Mouse (Mus musculus): ENCODE results near the gene Odf3l2. TPM values are rescaled to one million over a fixed set of nuclear protein-coding genes. Genes with fewer than 3 reads are reported as not detected.
A peak's percentile ranks its signal among the peaks of the same experiment; 100 is the strongest.

Odf3l2 gene
- total RNA-seq, 2 experiments from 2014 or later: 55.1 to 58.1 TPM

DNA sequence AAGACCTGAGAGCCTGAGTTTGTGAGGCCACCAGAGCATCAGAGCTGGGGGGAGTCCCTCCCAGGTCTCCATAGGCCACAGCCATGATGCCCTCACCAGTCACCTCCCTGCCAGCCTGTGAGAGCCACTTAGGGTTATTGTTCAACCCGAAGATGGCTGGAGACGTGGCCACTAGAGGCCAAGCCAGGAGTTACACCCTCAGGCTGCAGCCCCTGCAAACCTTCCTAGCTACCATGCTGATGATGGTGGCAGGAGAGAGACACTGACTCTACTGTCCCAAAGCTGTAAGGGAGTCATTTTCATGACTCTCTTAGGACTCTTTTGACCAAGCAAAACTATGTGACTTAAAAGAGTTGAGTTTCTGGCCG, 26.5 kb upstream of the Odf3l2 start:
- DNase-seq: no peak
- intact Hi-C loops (cut with DNase I): no loop called here

DNA sequence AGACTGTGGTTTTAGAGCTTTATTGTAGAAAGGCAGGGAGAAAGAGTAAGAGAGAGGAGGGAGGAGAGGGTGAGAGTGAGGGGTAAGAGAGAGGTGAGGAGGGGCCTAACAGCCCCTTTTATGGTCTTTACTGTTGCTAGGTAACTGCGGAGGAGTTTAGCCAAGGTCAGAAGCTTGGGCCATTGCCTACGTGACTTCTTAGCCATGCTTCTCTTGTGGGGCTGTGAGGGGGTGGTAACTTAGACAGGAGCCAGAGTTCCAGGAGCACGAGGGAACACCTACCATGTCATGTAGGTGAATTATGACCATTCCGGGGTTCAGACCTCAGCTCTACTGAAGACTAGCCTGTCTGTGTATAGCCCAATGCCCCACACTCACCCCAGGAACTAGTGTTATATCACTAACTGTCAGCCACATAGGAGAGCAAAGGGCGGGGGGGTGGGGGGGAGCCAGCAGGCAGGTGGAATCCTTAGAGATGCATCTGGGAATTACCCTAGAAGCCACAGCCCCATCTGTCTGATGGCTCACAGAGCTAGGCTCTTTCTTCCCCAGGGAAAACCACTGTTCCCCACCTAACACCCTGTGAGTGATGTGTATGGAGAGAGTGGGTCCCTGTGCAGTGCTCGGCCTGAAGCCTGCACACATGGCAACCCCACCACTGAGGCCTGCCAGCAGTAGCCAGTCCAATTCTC, 26.0 kb upstream of the Odf3l2 start:
- intact Hi-C loops (cut with DNase I): no loop called here

DNA sequence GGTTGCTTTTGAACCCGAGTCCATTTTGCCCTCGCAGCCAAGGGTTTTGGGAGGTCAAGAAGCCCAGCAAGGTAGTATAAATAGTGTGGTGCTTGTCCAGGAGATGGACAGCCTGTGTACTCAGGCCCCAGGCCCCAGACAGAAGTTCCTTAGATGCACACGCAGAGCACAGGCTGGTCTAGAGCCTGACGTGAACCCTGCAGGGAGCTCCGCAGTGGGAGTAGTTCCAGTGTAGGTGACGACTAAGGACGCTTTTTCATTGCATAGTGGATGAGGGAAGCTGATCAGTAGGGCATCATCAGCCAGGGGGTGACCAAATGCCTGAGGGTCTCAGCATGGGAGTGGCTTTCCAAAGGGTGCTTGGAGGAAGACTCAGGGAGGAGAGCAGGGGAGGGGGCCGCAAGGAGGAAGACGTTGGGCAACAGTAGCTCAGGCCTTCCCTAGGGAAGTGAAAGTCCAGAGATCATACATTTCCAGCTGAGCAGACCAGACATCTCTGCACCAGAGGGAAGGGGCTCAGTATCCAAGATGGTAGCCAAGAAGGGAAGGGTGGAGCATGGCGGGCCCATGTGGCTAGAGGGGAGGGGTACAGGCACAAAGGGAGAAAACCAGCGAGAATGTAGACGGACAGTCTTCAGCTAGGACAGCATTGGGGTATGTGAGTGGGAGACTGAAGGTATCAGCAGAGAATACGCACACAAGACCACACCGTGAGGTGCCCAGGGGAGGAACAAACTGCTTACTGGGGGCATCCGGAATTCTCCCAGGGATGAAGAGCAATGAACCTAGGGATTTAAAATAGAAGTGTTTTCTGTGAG, 24.7 kb upstream of the Odf3l2 start:
- intact Hi-C loops (cut with DNase I): no loop called here
- no peak for DNase-seq

More for the DNA sequence above, 26.0 kb upstream of the Odf3l2 start:
- DNase-seq: no peak

DNA sequence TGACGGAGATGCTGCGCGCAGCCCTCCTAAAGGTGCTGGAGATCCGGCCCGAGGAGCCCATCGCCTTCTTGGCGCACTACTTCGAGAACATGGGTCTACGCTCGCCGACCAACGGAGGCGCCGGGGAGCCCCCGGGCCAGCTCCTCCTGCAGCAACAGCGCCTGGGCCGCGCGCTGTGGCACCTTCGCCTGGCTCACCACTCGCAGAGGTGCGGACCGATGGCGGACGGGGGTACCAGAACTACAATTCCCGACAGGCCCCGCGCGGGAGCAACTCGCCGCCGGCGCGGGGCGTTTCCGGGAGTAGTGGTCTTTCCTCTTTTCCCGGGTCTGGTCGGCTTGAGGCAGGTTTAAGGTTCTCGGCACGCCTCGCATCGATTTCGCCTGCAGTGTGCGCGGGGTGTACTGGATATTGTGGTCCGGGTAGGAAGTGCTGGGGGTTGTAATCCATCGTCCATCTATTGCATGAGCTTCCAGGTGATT, 24.1 kb upstream of the Odf3l2 start:
- intact Hi-C loops (cut with DNase I): no loop called here
- peak; percentile 55 to 70 for DNase-seq

DNA sequence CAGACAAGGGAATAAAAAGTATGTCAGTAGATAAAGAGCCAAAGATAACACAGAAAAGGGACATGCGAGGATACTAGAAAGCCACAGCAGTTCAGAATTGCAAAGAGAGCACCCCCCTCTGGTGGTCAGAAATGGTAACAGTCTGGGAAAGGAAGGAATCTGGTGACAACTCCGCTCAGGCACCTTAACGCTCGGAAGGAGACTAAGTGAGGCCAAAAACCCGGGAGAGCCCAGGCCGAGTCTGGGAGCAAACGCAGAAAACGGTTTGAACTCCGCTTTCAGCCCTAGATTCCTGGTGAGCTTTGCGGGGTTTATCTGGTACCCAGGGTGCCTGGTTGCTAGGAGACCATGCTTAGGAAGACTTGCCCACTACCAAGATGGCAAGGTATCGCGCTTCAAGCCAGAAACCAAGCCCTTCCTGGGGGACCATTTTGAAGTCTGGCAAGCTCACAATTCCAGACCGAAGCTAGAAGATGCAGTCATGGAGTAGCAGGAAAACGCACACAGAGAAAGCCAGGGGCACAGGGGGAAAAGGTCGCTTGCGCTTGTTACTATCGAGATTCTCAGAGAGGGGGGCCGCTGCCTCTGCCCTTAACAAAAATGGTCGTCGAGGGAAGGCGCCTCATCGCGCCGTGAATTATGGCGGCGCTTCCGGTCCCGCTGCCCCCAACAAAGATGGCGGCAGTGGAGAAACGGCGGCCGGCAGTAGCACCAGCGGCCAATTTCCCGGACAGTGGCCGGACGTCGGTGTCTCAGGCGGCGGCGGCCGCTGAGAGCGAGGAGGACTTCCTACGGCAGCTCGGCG, 23.4 kb upstream of the Odf3l2 start, which contains the start of gene Tpgs1:
Gene Tpgs1 (plus strand): TSS at position 599 of the 805 bp plus-strand sequence.
- peak; percentile 81 to 92 for DNase-seq
- intact Hi-C loops (cut with DNase I): loop anchor here (1.0 kb wide), 1 partner anchor 74 kb away; no protein-coding TSS in a partner anchor

DNA sequence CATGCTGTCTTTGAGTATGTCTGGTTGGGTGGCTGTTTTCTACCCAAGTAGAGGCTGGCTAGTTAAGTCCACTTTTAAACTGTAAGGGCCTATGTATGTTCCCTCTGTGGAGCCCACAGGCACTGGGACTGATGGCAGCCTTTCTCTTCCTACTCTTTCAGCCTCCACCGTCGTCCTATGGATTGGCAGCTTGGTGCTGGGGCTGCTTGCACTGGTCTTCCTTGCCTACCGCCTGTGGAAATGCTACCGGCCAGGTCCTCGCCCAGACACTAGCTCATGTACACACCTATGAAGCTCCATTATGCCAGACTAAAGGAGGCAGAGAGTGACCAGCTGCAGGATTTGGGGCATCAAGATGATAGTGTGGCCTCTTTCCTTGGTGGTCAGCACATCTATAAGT, 22.5 kb upstream of the Odf3l2 start:
- DNase-seq: no peak
- intact Hi-C loops (cut with DNase I): loop anchor here (1.0 kb wide), 1 partner anchor 73 kb away; no protein-coding TSS in a partner anchor

DNA sequence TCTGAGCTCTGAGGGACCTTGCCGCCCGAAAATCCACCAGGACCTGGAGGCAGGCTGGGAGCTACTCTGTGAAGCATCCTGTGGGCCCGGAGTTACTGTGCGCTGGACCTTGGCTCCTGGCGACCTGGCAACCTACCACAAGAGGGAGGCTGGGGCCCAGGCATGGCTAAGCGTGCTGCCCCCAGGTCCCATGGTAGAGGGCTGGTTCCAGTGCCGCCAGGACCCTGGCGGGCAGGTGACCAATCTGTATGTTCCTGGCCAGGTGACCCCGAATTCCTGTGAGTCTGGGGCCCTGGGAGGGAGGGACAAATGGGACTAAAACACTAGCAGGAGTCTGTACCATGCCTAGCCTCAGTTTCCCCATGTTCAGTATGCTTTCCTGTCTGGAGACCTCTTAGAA, 21.0 kb upstream of the Odf3l2 start:
- no peak for DNase-seq
- intact Hi-C loops (cut with DNase I): loop anchor here (1.0 kb wide), 1 partner anchor 75 kb away; no protein-coding TSS in a partner anchor

DNA sequence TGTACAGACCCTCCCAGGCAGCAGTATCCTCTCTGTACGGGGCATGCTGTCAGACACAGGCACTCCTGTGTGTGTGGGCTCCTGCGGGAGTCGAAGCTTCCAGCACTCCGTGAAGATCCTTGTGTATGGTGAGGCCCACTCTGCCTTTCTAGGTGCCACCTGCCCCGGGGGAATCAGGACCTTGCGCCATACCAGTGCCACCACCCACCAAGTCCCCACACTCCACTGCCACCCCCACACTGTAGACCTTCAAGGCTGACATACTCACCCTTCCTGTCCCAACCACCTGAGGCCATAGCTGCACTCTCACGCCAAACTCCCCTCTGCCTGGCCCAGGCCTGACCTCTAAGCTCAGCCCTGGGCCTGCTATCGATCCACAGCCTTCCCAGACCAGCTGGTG, 19.5 kb upstream of the Odf3l2 start:
- intact Hi-C loops (cut with DNase I): no loop called here

DNA sequence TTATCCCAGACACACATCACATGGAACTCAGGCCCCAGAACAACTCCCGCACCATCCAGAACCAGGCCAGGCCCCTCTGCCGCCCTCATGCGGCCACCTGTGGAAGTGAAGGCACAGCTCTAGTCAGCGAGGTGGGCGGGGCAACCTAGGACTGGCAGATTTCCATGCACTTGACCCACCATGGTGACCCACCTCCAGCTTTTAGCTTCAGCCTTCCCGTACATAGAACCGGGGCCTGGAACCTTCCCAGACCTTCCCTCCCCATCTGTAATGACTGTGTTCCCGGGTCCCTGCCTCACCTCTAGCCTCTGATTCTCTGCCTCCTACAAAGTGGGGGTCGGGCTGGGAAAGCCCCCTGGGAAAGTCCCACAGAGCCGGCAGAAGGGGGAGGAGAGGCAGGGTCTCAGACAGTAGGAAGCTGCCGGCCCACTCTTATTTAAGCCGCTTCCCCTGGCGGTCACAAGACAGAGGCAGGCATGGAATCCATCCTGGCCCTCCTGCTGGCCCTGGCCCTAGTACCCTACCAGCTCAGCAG, 18.7 kb upstream of the Odf3l2 start, which contains the start of gene Madcam1:
Gene Madcam1 (plus strand): TSS at position 429 of the 535 bp plus-strand sequence.
- intact Hi-C loops (cut with DNase I): no loop called here
- DNase-seq: peak in 1 of 2 experiments; percentile 56

More for the DNA sequence above, 19.5 kb upstream of the Odf3l2 start:
- DNase-seq: no peak

DNA sequence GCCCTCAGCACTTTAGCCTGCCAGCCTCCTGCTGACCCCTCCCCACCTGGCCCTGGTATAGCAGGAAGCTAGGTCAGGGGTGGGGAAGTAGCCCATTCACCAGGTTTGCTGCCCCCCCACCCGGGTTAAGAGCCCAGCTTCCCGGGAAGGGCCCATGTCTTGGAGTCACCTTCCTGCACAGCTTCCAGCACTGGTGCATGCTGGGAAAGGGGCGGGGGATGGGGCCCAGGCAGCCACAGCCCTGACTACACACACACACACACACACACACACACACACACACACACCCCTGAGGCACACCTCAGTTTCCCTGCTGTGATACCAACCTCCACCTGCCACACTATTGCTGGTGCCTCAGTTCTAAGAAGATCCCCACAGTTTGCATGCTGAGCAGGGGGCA, 16.3 kb upstream of the Odf3l2 start:
- intact Hi-C loops (cut with DNase I): no loop called here

DNA sequence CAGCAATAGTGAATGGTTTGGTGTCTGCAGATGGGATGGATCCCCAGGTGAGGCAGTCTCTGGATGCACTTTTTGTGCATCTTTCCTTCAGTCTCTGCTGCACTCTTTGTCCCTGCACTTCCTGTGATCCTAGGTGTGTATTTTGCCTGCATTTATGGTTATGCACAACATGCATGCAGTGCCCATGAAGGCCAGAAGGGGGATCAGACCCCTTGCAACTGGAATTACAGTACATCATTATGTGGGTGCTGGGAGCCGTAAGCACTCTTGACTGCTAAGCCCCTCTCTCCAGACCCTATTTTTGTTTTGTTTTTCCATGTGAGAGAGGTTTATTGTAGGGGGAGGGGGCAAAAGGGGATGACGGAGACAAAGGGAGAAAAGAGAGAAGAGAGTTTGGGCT, 14.8 kb upstream of the Odf3l2 start:
- no peak for DNase-seq
- intact Hi-C loops (cut with DNase I): no loop called here

More for the DNA sequence above, 16.3 kb upstream of the Odf3l2 start:
- no peak for DNase-seq

DNA sequence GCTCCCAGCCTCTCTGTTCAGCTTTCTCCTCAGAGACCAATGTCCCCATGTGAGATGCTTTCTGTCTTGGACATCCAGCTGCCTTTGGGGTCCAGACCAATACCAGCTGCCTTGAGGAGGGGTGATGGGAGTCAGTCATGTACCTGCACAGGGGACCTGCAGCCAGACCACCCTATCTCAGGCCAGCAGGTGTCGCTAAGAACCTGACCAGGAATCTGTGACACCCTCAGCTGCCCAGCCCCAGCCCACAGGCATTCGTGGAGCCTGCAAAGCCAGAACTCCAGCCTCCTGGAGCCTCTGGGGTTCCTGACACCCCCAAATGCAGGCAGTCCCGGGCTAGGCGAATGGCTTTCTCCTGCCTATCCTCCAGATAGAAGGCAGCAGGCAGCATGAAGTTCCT, 13.3 kb upstream of the Odf3l2 start:
- intact Hi-C loops (cut with DNase I): no loop called here
- no peak for DNase-seq

DNA sequence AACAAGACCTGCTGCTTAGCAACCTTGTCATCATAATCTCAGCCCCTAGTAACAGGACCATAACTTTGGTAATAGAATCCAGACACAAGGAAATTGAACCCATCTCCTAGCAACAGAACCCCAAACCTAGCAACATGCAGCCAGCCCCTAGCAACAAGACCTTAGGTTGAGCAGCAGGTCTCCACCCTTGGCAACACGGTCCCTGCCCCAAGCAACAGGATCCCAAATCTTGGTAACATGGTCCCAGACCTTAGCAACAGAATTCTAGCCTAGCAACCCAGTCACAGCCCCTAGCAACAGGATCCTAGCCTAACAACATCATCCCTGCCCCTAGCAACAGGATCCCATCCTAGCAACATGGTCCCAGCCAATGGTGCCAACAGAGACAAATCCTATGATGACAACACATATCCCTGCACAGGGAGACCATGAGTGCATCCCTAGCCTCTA, 9.4 kb upstream of the Odf3l2 start:
- no peak for DNase-seq
- intact Hi-C loops (cut with DNase I): no loop called here

DNA sequence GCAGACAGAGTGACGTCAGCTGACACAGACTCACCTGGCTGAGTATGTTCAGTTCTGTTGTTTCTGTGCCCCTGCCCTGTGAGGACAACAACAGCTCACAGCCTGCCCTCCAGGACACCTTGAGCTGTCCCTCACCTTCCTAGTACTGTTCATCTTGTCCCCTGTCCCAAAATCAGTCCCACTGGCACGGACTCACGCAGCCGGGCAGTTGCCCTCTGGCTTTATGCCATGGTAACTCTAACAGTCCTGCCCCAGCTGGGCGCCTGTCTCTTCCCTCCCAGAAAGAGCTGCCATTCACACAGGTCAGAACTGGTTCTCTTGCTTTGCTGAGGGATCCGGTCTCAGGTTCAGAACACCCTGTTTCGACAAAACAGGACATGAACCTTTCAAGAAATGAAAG, 7.3 kb upstream of the Odf3l2 start:
- intact Hi-C loops (cut with DNase I): no loop called here
- peak; percentile 34 to 45 for DNase-seq

DNA sequence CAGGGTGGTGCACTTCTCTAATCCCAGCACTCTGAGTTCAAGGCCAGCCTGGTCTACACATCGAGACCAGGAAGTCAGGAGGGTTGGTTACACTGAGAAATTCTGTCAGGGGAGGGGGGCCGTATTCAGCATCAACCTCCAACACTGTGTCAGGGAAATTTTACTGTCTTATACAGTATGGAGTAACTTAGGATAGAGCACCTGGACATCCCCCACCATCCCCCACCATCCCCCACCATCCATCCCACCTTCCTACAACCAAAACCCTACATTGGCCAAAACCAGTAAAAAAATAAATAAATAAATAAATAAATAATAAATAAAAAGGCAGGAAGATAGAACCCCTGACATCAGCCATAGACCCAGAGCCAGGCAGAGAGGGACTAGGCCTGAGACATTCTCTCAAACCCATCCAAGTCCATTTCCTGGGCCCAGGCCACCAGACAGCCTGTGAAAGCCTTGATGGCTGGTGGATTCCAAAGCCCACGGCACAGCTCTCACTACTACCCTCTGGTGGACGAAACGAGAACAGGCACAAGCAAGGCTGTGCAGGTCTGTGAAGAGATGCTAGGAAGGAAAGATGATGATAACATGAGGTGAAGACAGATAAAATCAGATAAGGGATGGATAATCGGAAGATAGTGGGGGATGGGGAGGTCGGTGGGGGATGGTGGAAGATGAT, 3.7 kb upstream of the Odf3l2 start:
- intact Hi-C loops (cut with DNase I): loop anchor here (2.0 kb wide), 1 partner anchor 50 kb away; no protein-coding TSS in a partner anchor
- peak; percentile 51 to 77 for DNase-seq

DNA sequence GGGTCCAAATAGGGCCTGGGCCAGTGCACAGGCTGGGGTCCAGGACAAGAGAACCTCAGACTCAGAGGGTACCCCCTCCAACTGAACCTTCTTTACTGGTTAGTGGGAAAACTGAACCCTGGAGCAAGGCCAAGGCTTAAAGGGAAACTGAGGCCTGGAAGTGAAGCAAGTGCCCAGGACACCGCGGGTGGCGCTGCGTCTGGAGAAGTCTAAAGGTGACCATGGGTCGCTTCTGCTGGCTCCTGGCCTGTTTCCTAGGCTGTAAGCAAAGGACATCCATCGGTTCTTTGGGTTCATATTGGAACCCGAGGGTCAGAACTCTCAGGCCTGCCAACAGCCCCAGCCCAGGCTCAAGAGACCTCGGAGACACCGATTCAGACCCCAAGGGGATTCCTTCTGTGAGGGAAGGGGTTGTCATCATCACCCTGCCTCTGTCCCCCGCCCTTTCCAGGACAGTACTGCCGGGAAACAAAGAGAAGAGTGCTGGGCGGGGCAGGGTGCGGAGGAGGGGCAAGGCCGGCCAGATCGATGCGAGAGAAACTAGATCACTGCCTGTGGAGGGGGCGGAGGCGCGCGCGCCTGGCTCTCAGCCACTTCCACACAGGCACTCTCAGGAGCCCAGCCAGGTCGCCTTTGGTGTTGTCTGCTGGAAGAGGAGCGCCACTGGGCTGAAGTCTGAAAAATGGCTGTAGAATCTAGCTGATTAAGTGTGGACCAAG, 6.9 kb downstream of the Odf3l2 start:
- peak; percentile 48 to 67 for DNase-seq
- intact Hi-C loops (cut with DNase I): no loop called here

DNA sequence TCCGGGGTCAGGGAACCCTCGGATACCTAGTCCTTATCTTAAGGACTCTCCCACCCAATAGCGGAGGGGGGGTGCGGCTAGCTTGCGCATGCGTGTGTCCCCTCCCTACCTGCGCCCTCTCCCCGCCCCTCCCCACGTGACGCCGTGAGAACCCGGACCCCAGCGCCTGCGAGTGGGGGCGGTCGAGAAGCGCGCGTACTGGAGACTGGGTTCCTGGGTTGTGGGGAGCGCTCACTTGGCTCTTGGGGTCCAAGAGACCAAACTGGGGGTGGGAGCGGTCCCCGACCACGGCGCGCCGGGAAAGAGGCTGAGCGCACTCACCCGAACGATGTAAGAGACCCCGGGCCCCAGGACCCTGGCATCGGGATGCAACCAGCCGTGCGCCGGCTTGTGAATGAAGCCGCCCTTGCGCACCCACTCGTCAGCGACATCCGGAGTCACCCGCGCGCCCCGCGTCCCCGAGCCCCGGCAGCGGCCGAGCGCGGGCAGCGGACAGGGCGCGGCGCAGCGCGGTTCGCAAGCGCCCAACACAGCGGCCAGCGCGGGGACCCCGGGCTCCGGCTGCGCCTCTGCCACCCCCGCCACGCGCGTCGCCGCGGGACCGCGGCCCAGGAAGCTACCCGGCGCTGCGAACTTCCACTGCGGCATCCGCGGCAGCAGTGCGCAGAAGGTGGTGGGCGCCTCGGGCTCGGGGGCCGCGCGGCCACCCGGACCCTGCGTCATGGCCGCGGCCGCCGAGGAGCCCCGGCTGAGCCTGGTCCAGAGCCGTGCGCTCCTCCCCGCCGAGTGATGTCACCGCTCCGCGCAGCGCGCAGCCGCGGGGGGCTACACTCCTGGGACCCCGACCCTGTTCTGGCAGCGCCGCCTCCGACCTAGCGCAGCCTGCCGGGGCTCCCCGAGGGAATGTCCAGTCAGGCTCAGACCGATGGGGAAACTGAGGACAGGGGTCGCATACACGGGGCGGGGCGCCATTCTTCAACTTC, 8.1 kb downstream of the Odf3l2 start, which contains the start of gene Shc2:
Gene Shc2 (minus strand): TSS at position 791 of the 983 bp plus-strand sequence.
- intact Hi-C loops (cut with DNase I): no loop called here
- peak in 1 of 2 experiments; percentile 32 for DNase-seq

DNA sequence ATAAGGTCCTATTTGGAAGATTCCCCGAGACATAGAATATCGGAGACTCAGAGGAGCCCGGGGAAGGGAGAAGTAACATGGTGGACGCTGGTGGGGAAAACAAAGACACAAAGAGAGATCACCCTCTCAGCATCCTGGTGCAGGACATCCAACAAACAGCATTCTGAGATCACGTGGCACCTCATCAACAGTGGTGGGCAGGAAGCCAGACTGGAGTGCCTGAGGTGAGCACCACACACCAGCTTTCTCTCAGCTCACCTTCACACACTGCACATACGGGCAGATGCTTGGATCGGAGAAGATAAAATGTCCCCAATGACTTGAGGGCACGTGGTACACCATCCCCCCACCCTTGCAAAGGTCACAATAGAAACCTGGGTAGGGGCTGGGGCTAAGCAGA, 9.3 kb downstream of the Odf3l2 start:
- no peak for DNase-seq
- intact Hi-C loops (cut with DNase I): no loop called here

Measured in gastrocnemius, postnatal 36 days (tissue).